Mouse (Mus musculus) MEL (cell line): Measurements from ENCODE around the gene Ptges3l.
"Not testable (repeated sequence)": the region's sequence is repeated elsewhere in the genome, so short reads cannot be mapped to it uniquely, and the experiment has no call there.

Experiments
- BHLHE40 ChIP-seq: IDR thresholded peaks from 2 replicates; pipeline ENCODE4 v1.6.1; 2012; ENCODE audit warnings: low read depth, mild to moderate bottlenecking, inconsistent platforms, low read length, improper control_type of control experiment, borderline replicate concordance
- E2F4 ChIP-seq: IDR thresholded peaks from 2 replicates; pipeline ENCODE4 v1.6.1; 2011; ENCODE audit warnings: low read depth, low read length, improper control_type of control experiment, borderline replicate concordance
- ELF1 ChIP-seq: IDR thresholded peaks from 2 replicates; pipeline ENCODE4 v1.6.1; 2014; ENCODE audit warnings: low read depth, mild to moderate bottlenecking, inconsistent platforms, low read length, improper control_type of control experiment, moderate library complexity
- EP300 ChIP-seq, 2 experiments: IDR thresholded peaks; 2 replicates each; pipeline ENCODE4 v1.6.1; 2011; ENCODE audit warnings: improper control_type of control experiment in 2 of 2, low read length in 2 of 2, low read depth in 1 of 2, mild to moderate bottlenecking in 1 of 2
- MAX ChIP-seq: IDR thresholded peaks from 2 replicates; pipeline ENCODE4 v1.6.1; 2011; ENCODE audit warnings: low read length, improper control_type of control experiment
- NRF1 ChIP-seq: IDR thresholded peaks from 2 replicates; pipeline ENCODE4 v1.6.1; 2014; ENCODE audit warnings: low read depth, mild to moderate bottlenecking, inconsistent platforms, low read length, improper control_type of control experiment, moderate library complexity; ENCODE audit not compliant: poor library complexity, insufficient read depth, severe bottlenecking
- POLR2A ChIP-seq, 2 experiments: IDR thresholded peaks; 2 replicates each; pipeline ENCODE4 v1.6.1; 2011 to 2012; ENCODE audit warnings: low read length in 2 of 2, mild to moderate bottlenecking in 2 of 2, control low read depth in 1 of 2, improper control_type of control experiment in 1 of 2, low read depth in 1 of 2, moderate library complexity in 1 of 2; ENCODE audit not compliant: control insufficient read depth in 1 of 2, insufficient read depth in 1 of 2, poor library complexity in 1 of 2
- POLR2AphosphoS5 ChIP-seq: IDR thresholded peaks from 2 replicates; pipeline ENCODE4 v1.6.1; 2012; ENCODE audit warnings: low read depth, borderline replicate concordance, mild to moderate bottlenecking, inconsistent platforms, low read length, moderate library complexity, mixed read lengths
- TAL1 ChIP-seq: IDR thresholded peaks from 2 replicates; pipeline ENCODE4 v1.6.1; 2012; ENCODE audit warnings: mild to moderate bottlenecking, inconsistent platforms, low read length, moderate library complexity, mixed read lengths

DNA sequence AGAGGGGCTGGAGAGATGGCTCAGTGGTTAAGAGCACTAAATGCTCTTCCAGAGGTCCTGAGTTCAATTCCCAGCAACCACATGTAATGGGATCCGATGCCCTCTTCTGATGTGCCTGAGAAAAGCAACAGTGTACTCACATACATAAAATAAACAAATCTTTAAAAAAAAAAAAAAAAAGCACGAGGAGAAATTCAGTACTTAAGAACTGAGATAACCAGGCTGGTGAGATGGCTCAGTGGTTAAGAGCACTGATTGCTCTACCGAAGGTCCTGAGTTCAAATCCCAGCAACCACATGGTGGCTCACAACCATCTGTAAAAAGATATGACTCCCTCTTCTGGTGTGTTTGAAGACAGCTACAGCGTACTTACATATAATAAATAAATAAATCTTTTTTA is 24.5 kb upstream of the Ptges3l start:
- not testable (repeated sequence) for TF ChIP-seq POLR2AphosphoS5; ELF1; EP300 (IDR thresholded peaks at IDR 0.05; ENCODE audit: low read depth in 1 of 2, low read length in 2 of 2); MAX; POLR2A (IDR thresholded peaks at IDR 0.05; ENCODE audit: control insufficient read depth in 1 of 2, insufficient read depth in 1 of 2, low read depth in 1 of 2, low read length in 2 of 2, poor library complexity in 1 of 2); NRF1; BHLHE40; TAL1; E2F4
